Mouse (Mus musculus) adrenal gland, postnatal 25 days (tissue): ENCODE data around the gene Kbtbd8. TPM values are rescaled to one million over a fixed set of nuclear protein-coding genes. Genes with fewer than 3 reads are reported as not detected.
A peak's percentile ranks its signal among the peaks of the same experiment; 100 is the strongest.

Experiments
- DNase-seq: peaks from one replicate; pipeline ENCODE4 v3.0.0; 2021; ENCODE audit warnings: mixed read lengths
- long read RNA-seq: library from polyadenylated mRNA; stranded (forward); transcript quantifications from one replicate; pipeline ENCODE4 v2.0.0, GENCODE M21; 2021
- total RNA-seq: library from RNA; stranded (reverse); gene quantifications from 2 replicates; pipeline ENCODE4 v1.2.3, GENCODE M21; 2021

Kbtbd8 gene
- 3.6 and 6.3 TPM in 2 replicates for total RNA-seq
- long read RNA-seq, full-length matches to known transcripts: 1 of 3 reads
- long read RNA-seq, partial matches to known transcripts: 1 of 3 reads
- long read RNA-seq, other reads (novel, unspliced or antisense): 1 of 3 reads

DNA sequence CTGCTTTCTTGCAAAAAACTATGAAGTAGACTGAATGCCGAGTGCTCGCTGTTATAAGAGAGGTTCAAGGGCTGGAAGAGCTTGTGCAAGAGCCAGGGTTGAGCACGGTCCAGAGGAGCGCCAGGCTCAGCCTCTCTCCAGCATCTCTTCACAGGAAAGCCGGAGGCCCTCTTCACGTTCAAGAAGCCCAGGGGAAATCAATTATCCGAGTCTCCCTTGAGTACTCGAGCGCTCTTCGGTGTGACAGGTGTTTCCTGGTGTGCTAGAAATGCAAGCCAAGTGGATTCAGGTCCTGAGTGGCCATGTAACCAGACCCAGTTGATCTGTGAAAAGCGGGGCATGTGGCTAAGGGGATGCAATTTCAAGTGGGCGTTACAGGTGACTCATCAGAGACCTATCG, at the start of gene Kbtbd8:
Gene Kbtbd8, plus strand, starts transcription at position 295 of the 400 bp plus-strand sequence.
- DNase-seq: peak; percentile 12

DNA sequence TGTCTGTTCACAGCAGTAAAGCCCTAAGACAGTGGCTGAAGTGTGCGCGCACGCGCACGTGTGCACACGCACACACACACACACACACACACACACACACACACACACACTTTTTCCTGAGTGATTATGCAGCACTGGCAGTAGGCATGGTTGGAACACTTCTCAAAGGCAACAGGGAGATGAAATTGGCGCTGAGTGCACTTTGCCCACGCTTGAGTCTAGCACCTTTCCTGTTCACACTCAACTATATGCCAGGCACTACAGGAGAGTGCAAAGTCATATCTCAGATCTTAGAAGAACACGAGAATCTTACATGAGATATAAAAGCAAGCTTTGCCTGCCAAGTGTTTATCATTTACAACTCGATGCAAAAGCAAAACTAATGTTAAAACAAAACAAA, 47.3 kb upstream of the Kbtbd8 start:
- no peak for DNase-seq

DNA sequence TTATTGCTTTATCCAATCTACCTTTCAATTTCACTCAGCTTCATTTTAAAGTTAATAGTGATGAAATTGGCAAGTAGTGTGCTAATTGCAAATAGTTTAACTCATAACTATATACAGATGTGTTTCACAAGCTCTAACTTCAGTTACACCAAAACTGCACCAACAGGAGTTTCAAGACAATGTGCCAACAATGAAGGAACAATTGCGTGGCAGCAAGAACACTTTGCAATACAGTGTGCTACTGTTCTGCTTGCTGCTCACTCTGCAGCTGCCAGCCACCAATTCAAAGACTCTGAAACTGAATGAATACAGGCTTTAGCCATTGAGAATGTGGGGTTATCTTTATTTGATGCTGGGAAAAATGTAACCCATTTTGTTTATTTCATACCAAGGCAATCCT, 31.8 kb upstream of the Kbtbd8 start:
- DNase-seq: no peak

DNA sequence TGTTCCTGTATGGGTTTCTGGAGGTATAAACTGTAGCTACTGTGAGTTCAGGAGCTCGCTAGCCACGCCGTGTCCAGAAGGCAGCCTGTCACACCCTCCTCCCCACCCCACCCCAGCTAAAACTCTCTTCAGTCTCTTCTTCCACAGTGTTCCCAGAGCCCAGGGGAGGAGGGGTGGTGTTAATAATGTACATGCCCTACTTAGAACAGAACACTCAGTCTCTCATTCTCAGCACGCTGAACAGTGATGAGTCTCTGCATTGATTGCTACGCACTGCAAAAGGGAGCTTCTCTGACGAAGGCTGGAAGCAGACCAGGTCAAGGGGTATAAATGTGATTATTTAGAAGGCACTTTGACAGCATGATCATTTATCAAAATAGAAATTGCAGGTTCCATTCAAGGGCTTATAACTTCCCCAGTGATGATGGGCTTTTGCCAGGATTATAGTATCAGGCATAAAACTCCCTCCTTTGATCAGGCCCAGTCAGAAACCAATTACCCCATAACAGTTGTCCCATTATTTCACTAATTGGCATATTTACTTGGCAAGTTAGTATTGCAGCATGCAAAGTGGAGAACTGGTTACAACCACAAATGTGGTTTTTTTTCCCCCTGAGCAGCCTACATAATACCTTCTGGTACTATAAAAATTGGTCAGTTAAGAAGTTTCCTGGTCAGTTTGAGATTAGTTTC, 29.7 kb upstream of the Kbtbd8 start:
- DNase-seq: no peak

DNA sequence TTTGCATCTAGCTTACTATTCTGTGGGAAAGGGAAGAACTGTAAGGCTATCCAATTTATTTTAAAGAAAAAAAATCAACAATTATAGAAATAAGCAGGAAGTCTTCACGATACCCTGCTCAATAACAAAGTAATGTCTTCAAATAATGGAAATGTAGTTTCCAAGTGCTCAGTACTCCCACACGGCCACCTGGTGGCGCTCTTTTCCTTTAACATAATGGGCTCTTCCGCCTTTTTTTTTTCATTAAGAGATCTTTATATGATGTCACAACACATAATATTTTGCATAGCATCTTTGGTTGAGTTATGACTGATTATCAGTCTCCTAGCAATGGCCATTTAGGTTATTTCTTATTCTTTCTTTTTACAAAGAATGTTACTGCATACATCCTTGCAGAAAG, 29.0 kb upstream of the Kbtbd8 start:
- peak; percentile 2 for DNase-seq

DNA sequence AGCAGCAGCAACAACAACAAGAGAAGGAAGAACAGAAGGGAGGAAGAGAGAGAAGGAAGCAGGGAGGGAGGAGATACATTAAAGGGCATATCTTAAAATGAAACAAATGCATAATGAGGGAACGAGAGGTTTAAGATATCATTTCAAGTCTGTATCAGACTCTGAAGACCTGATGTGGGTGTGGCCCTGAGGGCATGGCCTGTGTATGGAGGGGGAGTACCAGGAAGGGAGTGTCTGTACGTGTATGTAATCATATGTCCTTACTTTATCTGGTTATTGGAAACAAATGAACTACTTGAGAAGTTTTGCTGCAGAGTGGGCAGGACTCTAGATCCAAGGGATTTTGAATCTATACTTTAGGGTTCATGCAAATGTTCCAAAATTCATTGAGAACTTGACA, 22.3 kb upstream of the Kbtbd8 start:
- no peak for DNase-seq

DNA sequence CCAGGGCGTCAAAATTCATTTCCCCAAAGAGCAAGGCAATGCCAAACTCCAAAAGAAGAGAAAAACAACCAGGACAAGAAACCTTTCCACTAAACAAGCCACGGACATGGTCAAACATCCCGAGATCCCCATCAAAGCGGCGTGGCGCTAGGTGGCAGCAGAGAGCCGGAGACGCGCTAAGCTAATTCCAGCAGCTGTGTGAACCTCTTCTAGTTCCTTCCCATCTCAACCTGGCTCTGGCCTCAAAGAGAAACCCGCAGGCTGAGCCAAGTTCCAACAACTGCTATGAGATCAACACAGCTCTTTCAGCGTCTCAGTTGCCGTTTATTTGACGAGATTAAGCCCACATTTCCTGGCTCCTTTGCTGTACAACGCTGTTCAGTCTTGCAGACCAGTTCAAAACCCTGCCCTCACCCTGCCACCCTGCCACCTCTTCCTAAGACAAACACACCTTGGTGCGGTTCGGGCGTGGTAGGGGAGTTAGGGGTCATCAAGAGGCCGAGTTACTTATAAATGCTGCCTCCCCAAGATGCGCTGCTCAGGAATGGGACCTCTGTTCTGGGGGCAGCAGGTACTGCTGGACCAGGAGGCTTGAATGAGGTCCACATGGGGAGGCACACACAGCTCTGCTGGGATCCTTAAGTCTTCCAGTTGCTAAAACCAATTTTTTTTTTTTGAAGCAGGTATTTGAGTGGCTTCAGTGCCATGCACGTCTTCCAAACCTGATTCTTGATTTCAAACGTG, 18.5 kb upstream of the Kbtbd8 start:
- DNase-seq: peak; percentile 86

DNA sequence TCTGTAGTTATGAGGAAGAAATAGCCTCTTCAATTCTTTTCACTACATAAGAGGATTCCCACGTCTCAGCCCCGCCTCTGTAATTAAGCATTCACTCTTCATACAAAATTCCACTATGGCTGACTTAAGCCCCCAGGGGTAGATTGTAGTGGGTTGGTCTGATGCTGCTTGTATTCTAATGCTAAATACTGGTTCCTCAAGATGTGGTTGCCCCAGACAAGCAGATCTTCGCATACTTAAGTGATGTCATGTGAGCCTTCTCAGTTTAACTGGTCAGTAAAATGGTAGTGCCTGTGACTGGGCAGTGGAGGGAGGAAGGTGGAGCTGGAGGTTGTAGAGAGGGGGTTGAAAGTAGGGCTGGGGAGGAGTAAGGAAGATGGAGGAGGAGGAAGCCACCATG, 13.3 kb upstream of the Kbtbd8 start:
- no peak for DNase-seq

DNA sequence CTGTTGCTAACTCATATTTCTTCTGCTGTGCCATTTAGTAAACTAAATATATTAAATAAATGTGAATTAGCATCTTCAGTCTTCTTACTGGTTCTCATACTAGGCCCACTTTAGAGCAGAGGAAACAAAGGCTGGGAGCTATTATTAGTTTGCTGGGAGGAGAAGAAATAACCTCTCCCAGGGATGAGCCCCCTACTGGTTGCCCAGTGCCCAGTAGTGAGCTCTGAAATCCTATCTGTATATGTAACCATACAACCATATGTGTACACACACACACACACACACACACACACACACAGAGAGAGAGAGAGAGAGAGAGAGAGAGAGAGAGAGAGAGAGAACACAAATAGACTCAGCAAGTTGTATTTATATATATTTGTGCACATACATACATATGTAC, 8.6 kb upstream of the Kbtbd8 start:
- DNase-seq: no peak

DNA sequence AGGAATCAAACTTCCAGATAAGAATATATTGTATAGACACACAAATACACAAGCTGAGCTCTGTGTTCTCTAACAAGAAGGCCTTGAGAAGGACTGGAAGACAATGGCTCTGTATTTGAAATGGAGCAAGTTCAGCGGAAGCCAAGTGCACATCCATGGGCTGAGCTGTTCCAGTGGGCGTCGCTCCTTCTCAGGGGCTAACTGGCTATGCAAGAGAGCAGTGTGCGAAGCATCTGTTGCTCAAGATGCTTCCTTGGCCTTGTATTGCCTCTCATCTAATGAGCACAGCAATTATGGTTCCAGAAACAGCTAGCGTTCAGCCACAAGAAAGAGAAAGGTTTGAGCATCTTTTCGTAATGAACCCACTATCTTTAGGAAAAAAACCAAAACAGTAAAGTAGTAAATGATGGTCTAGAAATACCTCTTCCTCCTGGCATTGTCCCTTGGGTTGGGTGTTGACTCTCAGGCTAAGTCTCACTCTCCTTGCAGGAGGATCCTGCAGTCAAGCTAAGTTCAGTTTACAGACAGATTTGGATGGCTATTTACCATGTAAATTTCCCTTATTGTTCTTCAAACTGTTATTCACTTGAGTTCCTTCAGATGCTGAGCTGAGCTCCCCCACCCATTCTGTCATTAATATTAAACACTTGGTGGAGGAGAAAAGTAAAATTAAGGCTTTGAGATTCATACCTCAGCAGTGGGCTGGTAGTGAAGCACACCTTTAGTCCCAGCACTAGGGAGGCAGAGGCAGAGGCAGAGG, 7.2 kb upstream of the Kbtbd8 start:
- no peak for DNase-seq

DNA sequence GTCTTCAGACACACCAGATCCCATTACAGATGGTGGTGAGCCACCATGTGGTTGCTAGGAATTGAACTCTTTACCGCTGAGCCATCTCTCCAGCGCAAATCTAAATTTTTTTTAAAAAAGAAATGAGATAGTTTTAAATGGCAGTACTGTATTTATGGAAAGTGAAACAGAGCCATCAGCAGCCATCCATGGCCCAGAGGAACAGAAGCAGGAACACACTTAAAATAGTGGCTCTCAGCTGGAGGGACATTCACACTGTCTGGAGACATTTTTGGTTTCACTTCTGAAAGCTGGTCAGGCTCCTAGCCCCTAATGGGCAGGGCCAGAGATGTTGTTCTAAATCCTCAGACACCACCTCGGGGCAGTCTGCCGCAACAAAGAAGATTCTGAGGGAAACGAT, 5.0 kb upstream of the Kbtbd8 start:
- no peak for DNase-seq

DNA sequence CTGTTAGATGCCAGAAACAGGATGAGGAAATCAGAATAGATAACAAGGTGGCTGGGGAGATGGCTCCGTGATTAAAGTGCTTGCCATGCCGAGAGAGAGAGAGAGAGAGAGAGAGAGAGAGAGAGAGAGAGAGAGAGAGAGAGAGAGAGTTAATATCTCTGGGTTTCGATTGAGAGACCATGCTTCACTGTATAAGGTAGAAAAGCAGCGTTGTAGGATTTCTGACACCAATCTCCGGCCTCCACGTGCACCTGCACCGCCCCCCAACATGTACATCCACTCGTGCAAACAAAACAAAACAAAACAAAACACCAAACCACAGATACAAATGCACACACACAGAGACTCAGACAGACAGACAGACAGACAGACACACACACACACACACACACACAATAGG, 527 bp upstream of the Kbtbd8 start:
- DNase-seq: no peak

DNA sequence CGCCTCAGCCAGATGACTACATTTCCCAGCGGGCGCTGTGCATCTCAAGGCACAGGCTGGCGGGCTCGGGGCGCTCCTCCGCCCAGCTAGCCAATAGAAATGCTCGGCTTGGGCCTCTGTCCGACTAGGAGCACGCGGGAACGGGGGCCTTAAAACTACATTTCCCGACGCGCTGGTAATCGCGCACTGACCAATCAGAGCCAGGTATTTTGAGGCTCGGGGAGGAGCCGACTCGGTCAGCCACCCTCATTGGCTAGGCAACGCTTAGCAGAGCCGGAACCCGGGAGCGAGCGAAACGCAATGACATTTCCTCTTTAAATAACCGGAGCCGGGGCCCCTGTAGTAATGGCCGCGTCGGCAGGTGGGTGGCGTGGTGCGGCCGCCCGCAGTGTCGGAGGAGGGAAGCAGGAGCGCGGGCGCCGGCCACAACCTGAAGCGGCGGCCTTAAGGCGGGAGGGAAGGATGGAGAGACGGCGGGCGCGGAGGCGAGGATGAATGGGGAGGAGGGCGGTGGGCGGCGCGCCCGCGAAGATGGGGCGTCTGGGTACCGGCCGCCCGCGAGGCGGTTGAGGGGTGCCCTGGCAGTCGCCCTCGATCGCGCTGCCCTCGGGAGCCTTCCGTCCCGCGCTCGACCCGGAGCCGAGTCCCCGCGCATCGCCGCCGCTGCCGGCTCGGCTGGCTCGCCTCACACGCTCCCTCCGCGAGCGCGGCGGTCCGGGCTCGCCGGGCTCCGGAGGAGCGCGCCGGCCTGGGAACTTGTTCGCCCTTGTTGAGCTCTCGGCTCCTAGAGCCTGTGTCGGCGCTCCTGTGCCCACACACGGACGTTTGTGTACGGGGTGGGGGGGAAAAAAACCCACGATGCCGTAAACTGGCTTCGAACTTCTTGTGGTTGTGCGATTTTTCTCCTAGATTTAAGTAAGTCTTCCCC, 838 bp downstream of the Kbtbd8 start:
- peak; percentile 91 for DNase-seq

DNA sequence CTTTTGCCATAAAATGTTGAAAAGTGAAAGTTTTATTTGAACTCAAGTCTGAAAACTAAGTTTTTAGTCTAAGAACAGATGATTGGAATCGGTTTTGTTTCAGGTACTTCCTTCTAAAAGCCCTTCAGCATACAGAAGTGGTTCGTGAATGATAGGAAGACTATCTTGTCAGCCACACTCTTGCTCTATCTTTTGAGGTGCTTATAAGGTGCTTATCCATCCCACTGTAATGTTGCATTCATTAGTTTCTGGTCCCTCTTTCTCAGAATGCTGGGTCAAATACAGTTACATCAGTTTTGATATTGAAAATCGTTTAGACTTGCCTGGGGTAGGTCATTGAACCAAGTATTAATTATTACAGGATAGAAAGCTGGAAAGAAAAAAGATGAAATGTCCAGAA, 2.3 kb downstream of the Kbtbd8 start:
- no peak for DNase-seq

DNA sequence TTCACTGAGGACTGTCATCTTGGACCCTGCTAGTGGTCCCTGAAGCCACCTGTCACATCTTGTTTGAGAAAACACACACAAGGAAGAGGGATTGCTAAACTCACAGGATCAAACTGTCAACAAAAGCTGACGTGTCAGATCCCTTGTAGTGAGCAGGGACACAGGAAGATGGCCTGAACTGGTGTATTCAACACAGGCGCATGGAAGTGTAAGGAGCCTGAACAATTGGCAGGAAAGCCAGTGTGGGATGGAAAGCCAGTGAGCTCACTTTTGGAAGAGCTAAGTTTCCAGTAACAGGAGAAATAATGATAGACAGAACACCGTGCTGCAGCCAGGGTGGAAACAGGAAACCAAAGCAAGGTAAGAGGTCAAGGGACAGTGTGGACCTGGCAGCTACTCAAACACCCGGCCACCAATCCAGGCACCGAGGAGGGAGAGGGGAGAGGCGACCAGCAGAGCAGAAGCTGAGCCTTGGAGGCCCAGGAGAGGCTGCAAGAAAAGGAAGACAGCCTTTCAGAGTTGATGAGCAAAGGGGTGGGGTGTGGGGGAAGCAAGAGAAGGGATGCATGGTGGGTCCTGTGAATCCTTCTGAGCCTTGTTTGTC, 33.0 kb downstream of the Kbtbd8 start:
- no peak for DNase-seq

DNA sequence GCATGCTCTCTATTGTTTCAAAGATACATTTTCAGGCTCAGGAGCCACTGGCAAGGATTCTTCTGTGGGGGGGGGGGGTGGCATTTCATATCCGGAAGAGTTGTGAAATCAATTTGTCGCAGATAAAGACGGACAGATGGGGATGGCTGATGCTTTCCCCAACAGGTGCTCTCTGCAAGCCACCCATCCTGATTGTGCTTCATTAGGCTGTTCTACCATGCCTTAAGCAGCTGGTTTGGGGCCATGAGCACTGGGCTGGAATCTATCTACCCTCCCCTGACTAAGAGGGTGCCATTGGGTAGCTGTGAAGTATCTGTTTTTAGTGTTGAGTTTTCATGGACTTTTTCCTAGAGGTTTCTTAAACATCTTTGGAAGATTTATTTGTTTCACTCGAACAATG, 33.8 kb downstream of the Kbtbd8 start:
- DNase-seq: no peak

DNA sequence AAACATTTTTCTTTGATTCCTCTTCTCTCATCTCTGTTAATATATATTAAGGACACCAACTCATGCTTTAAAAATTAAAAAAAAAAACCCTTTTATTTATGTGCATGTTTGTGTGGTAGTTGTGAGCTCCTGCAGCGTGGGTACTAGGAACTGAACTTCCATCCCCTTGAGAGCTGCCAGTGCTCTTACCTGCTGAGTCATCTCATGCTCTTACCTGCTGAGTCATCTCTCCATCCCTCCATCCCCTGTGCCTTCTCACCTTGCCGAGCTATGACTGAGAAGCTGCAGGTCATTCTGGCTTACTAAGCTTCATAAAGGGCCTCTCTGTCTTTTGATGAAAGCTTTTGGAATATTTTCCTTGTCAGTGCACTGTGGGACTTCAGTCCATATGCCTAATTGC, 34.5 kb downstream of the Kbtbd8 start:
- no peak for DNase-seq

DNA sequence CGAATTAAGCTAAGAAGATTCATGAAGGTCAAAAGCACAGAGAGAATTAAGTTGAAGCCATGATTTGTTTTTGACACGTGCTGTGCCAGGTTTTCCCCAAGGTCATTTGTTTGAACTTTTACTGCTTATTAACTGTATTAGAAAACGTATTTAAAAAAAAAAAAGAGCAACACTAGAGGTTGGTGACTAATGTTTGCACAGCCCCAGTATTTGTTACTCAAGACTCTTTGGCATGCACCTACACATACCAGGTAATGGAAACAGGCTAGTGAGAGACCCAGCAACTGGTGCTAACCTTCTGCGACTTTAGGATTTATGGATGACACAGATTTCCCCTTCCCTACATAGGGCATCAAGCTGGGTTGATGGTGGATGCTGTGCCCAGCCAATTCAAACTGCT, 46.9 kb downstream of the Kbtbd8 start:
- DNase-seq: no peak

DNA sequence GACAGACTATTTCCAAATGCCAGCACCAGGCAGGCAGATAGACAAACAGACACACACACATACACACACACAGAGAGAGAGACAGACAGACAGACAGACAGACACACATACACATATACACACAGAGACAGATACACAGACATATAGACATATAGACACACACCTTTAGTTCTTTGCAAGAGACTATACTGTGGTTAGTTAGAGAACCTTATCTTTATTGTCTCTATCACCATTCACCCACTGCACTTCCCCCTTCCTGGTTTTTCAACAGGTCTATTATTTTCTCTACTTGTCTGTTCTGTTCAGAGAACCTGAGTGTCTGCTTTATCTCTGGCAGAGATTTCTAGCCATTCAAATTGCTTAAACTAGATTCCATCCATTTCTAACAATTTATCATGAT, 48.6 kb downstream of the Kbtbd8 start:
- no peak for DNase-seq

DNA sequence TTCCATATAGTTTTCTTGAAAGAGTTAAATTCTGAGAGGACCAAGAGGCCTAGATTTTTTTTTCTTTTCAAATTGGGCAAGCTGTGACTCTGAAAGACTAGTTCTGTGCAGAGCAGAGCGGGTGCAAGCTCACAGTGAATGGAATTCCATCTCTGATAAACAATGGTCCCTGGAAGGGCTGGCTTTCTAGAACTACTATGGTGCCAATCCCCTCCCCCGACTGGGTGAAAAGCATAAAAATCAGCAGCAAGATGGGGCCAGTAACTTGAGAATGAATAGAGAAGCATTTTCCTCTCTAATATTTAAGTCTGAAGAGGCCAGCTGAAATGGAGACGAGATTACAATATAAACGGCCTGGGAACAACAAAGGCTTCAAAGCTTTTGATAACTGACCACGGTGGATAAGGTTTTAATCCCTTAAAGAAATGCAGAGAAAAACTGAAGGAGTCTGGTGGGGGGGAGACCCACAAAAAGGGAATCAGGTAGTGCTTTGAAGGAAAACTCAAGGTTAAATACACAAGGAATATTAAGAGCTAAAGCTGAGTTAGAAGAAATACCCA, 50.7 kb downstream of the Kbtbd8 start:
- no peak for DNase-seq

DNA sequence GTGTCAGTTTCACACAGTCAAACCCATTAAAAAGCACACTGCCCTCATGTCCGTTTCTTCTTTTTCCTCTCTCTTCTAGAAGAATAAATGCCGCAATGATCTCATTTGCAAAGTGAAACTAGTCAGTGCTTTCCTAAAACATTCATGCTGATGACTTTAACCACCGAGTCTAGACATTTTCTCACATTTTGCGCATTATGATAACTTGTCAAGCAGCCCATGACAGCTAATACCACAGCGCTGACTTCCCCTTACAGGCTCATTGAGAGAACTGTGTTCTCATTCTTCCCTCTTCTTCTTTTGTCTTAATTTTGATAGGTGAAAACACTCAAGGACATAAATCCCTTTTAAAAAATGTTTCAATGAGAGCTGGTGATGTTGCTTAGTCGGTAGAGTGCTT, 52.4 kb downstream of the Kbtbd8 start:
- no peak for DNase-seq
